Mouse (Mus musculus) CD8-positive naive resting alpha-beta T cell, adult 2 months (primary cell): ENCODE data around the gene Cep170b.
A peak's percentile ranks its signal among the peaks of the same experiment; 100 is the strongest.

Experiments
- DNase-seq, 2 experiments: peaks; one replicate each; pipeline ENCODE4 v3.0.0; 2022; ENCODE audit warnings: low read depth in 2 of 2, low spot score in 2 of 2

The Cep170b gene

GRCm38 (mm10) chr12:112702374-112703320, 17.6 kb upstream of the Cep170b start:
- no peak for DNase-seq

GRCm38 (mm10) chr12:112706704-112707572, 13.3 kb upstream of the Cep170b start:
- DNase-seq = peak; percentile 77 to 80

GRCm38 (mm10) chr12:112707573-112707869, 12.7 kb upstream of the Cep170b start:
- no peak for DNase-seq

- DNase-seq = no peak
Observed at GRCm38 (mm10) chr12:112713984-112714383, 6.3 kb upstream of the Cep170b start.

- DNase-seq = peak; percentile 31 to 58
Observed at GRCm38 (mm10) chr12:112717140-112717539, 3.1 kb upstream of the Cep170b start.

- DNase-seq = no peak
Observed at GRCm38 (mm10) chr12:112718995-112719394, 1.3 kb upstream of the Cep170b start.

- no peak for DNase-seq
Observed at GRCm38 (mm10) chr12:112720890-112721423, 702 bp downstream of the Cep170b start.

GRCm38 (mm10) chr12:112721424-112722239, 1.4 kb downstream of the Cep170b start:
- peak in 1 of 2 experiments; percentile 27 for DNase-seq

GRCm38 (mm10) chr12:112722240-112723027, 2.2 kb downstream of the Cep170b start:
- no peak for DNase-seq

- DNase-seq = no peak
Observed at GRCm38 (mm10) chr12:112723028-112723330, 2.7 kb downstream of the Cep170b start.

GRCm38 (mm10) chr12:112723445-112723844, 3.2 kb downstream of the Cep170b start:
- no peak for DNase-seq

GRCm38 (mm10) chr12:112724077-112724805, 4.0 kb downstream of the Cep170b start:
- DNase-seq = peak; percentile 51 to 68

- no peak for DNase-seq
Observed at GRCm38 (mm10) chr12:112727801-112728200, 7.5 kb downstream of the Cep170b start.

GRCm38 (mm10) chr12:112730808-112731207, 10.6 kb downstream of the Cep170b start:
- DNase-seq = no peak

- no peak for DNase-seq
Observed at GRCm38 (mm10) chr12:112732591-112732990, 12.3 kb downstream of the Cep170b start.

- no peak for DNase-seq
Observed at GRCm38 (mm10) chr12:112734108-112734820, 14.0 kb downstream of the Cep170b start.

GRCm38 (mm10) chr12:112734881-112735655, 14.8 kb downstream of the Cep170b start:
- DNase-seq = no peak
